Mouse (Mus musculus): Measurements from ENCODE around the gene Mvd. TPM values are rescaled to one million over a fixed set of nuclear protein-coding genes. Genes with fewer than 3 reads are reported as not detected.

Mvd gene
- total and polyA plus RNA-seq, 2 experiments from 2014 or later, result 5.3 to 11.4 TPM

GRCm38 (mm10) chr8:122415554-122415953 is 27.7 kb downstream of the Mvd start:
- Histone ChIP-seq H3K9me3 (replicated peaks; ENCODE audit: control insufficient read depth, low read length) (no peaks in the 10 kb centered on the region), H3K27me3 (ENCODE audit: control insufficient read depth, insufficient read depth, low read length) (no peaks in the 10 kb centered on the region), H3K4me2 (ENCODE audit: low read depth, low read length) (no peak overlapping the region), H3K9ac (replicated peaks; ENCODE audit: low read depth, low read length) (no peak overlapping the region), H3K27ac (ENCODE audit: low read depth) (no peak overlapping the region), H3K4me1 (ENCODE audit: control insufficient read depth, insufficient read depth) (no peaks in the 10 kb centered on the region), H3K36me3 (replicated peaks; ENCODE audit: control insufficient read depth, insufficient read depth, low read length) (peaks cover 76% of the 10 kb centered on the region), H3K4me3 (ENCODE audit: low read depth, low read length) (no peak overlapping the region)
- WGBS, result 82% methylated on average over 6 of the region's 6 CpGs
- no peak for ATAC-seq (ENCODE audit: insufficient read depth, low read depth)
- no peak for DNase-seq (ENCODE audit: low spot score)
- no peak for TF ChIP-seq CTCF (IDR thresholded peaks at IDR 0.05; ENCODE audit: low read depth)

DNA sequence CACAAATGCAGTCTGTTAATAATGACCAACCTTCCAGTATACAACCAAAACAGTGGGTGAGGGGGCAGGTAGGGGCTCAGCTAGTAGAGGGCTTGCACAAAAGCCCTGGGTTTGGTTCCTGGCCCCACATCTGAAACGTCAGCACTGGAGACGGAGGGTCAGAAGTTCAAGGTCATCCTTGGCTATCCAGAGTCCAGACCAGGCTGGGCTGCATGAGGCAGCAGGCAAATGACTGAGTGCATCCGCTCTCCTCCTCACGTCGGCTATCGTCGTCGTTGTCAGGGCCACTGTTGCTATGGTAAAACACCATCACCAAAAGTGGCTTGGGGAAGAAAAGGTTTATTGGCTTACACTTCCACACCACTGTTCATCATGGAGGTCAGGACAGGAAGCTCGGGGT is 28.9 kb downstream of the Mvd start:
- no peaks in the 10 kb centered on the region for H3K4me1 ChIP-seq (ENCODE audit: control insufficient read depth, insufficient read depth)
- ATAC-seq (ENCODE audit: insufficient read depth, low read depth) (no peak), DNase-seq (ENCODE audit: low spot score) (no peak)
- H3K9me3 ChIP-seq (replicated peaks; ENCODE audit: control insufficient read depth, low read length), result no peaks in the 10 kb centered on the region
- H3K27me3 ChIP-seq (ENCODE audit: control insufficient read depth, insufficient read depth, low read length), result no peaks in the 10 kb centered on the region
- H3K27ac ChIP-seq (ENCODE audit: low read depth), result no peak overlapping the region
- no peak overlapping the region for H3K4me3 ChIP-seq (ENCODE audit: low read depth, low read length)
- H3K36me3 ChIP-seq (replicated peaks; ENCODE audit: control insufficient read depth, insufficient read depth, low read length), result peaks cover 88% of the 10 kb centered on the region
- TF ChIP-seq CTCF (IDR thresholded peaks at IDR 0.05; ENCODE audit: low read depth) (no peak), EP300 (IDR thresholded peaks at IDR 0.05; ENCODE audit: low read depth) (no peak)
- no peak overlapping the region for H3K9ac ChIP-seq (replicated peaks; ENCODE audit: low read depth, low read length)
- no peak overlapping the region for H3K4me2 ChIP-seq (ENCODE audit: low read depth, low read length)
- WGBS, result 77% methylated on average over 9 of the region's 9 CpGs

GRCm38 (mm10) chr8:122407678-122408077 is 35.5 kb downstream of the Mvd start:
- WGBS, result 86% methylated on average over 7 of the region's 7 CpGs
- ATAC-seq (ENCODE audit: insufficient read depth, low read depth) (no peak), DNase-seq (ENCODE audit: low spot score) (no peak)
- no peak overlapping the region for H3K9ac ChIP-seq (replicated peaks; ENCODE audit: low read depth, low read length)
- H3K4me3 ChIP-seq (ENCODE audit: low read depth, low read length), result no peak overlapping the region
- no peaks in the 10 kb centered on the region for H3K27me3 ChIP-seq (ENCODE audit: control insufficient read depth, insufficient read depth, low read length)
- H3K4me2 ChIP-seq (ENCODE audit: low read depth, low read length), result no peak overlapping the region
- no peak overlapping the region for H3K27ac ChIP-seq (ENCODE audit: low read depth)
- TF ChIP-seq EP300 (IDR thresholded peaks at IDR 0.05; ENCODE audit: low read depth) (no peak), CTCF (IDR thresholded peaks at IDR 0.05; ENCODE audit: low read depth) (no peak)
- H3K4me1 ChIP-seq (ENCODE audit: control insufficient read depth, insufficient read depth), result no peaks in the 10 kb centered on the region
- H3K36me3 ChIP-seq (replicated peaks; ENCODE audit: control insufficient read depth, insufficient read depth, low read length), result peaks cover 97% of the 10 kb centered on the region
- no peaks in the 10 kb centered on the region for H3K9me3 ChIP-seq (replicated peaks; ENCODE audit: control insufficient read depth, low read length)

GRCm38 (mm10) chr8:122405146-122405805 is 37.9 kb downstream of the Mvd start:
- H3K36me3 ChIP-seq (replicated peaks; ENCODE audit: control insufficient read depth, insufficient read depth, low read length), result peaks cover 97% of the 10 kb centered on the region
- WGBS, result 52% methylated on average over 9 of the region's 9 CpGs
- no peak for TF ChIP-seq CTCF (IDR thresholded peaks at IDR 0.05; ENCODE audit: low read depth)
- TF ChIP-seq EP300 (IDR thresholded peaks at IDR 0.05; ENCODE audit: low read depth), result no peak
- no peaks in the 10 kb centered on the region for H3K9me3 ChIP-seq (replicated peaks; ENCODE audit: control insufficient read depth, low read length)
- H3K4me1 ChIP-seq (ENCODE audit: control insufficient read depth, insufficient read depth), result no peaks in the 10 kb centered on the region
- H3K4me2 ChIP-seq (ENCODE audit: low read depth, low read length), result no peak overlapping the region
- H3K27me3 ChIP-seq (ENCODE audit: control insufficient read depth, insufficient read depth, low read length), result no peaks in the 10 kb centered on the region
- DNase-seq (ENCODE audit: low spot score), result no peak
- H3K4me3 ChIP-seq (ENCODE audit: low read depth, low read length), result no peak overlapping the region
- no peak overlapping the region for H3K27ac ChIP-seq (ENCODE audit: low read depth)
- no peak overlapping the region for H3K9ac ChIP-seq (replicated peaks; ENCODE audit: low read depth, low read length)
- ATAC-seq (ENCODE audit: insufficient read depth, low read depth), result no peak

DNA sequence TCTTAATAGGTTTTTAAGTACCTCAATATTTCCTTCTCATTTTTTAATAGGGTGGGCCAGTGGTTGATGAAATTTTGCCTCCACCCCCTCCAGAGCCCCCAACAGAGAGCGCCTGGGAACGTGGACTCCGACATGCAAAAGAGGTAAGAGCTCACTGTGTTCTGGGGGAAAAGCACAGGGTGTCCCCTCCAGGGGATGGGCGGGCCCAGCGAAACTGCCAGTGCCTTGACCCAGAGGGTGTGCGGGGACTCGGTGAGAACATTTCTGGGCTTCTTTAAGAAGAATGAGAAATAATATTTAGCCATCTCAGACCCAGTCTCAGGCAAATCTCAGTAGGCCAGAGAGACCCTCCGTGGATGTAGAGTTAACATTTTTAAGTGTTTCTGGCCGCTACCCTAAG is 45.0 kb downstream of the Mvd start:
- Histone ChIP-seq H3K27me3 (ENCODE audit: control insufficient read depth, insufficient read depth, low read length) (no peaks in the 10 kb centered on the region), H3K36me3 (replicated peaks; ENCODE audit: control insufficient read depth, insufficient read depth, low read length) (peaks cover 85% of the 10 kb centered on the region), H3K9ac (replicated peaks; ENCODE audit: low read depth, low read length) (no peak overlapping the region), H3K9me3 (replicated peaks; ENCODE audit: control insufficient read depth, low read length) (no peaks in the 10 kb centered on the region), H3K4me2 (ENCODE audit: low read depth, low read length) (no peak overlapping the region), H3K4me1 (ENCODE audit: control insufficient read depth, insufficient read depth) (no peaks in the 10 kb centered on the region), H3K27ac (ENCODE audit: low read depth) (no peak overlapping the region), H3K4me3 (ENCODE audit: low read depth, low read length) (no peak overlapping the region)
- DNase-seq (ENCODE audit: low spot score) (no peak), ATAC-seq (ENCODE audit: insufficient read depth, low read depth) (no peak)
- no peak for TF ChIP-seq EP300 (IDR thresholded peaks at IDR 0.05; ENCODE audit: low read depth)
- no peak for TF ChIP-seq CTCF (IDR thresholded peaks at IDR 0.05; ENCODE audit: low read depth)
- 92% methylated on average over 9 of the region's 9 CpGs for WGBS

DNA sequence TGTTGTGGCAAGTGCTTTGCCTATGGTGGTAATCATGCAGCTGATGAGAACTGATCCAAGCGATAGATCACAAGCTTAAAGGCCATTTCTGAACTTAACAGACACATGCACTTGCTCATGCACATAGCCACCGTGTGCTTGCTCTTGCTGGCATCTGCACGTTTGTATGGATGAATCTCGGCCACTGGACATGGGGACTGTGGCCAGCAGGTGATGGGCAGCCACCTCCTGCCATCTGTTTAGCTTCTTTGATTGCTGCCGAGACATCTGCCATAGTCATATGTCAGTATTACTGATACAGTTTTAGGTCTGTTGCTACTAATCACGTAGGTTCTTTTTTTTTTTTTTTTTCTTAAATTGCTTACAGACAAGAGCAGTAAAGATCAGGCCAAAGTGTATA is 47.9 kb downstream of the Mvd start:
- Histone ChIP-seq H3K4me2 (ENCODE audit: low read depth, low read length) (no peak overlapping the region), H3K9me3 (replicated peaks; ENCODE audit: control insufficient read depth, low read length) (no peaks in the 10 kb centered on the region), H3K27me3 (ENCODE audit: control insufficient read depth, insufficient read depth, low read length) (no peaks in the 10 kb centered on the region), H3K9ac (replicated peaks; ENCODE audit: low read depth, low read length) (no peak overlapping the region), H3K4me3 (ENCODE audit: low read depth, low read length) (no peak overlapping the region), H3K4me1 (ENCODE audit: control insufficient read depth, insufficient read depth) (no peaks in the 10 kb centered on the region), H3K36me3 (replicated peaks; ENCODE audit: control insufficient read depth, insufficient read depth, low read length) (peaks cover 74% of the 10 kb centered on the region), H3K27ac (ENCODE audit: low read depth) (no peak overlapping the region)
- DNase-seq (ENCODE audit: low spot score) (no peak), ATAC-seq (ENCODE audit: insufficient read depth, low read depth) (no peak)
- 89% methylated on average over 6 of the region's 6 CpGs for WGBS
- TF ChIP-seq EP300 (IDR thresholded peaks at IDR 0.05; ENCODE audit: low read depth) (no peak), CTCF (IDR thresholded peaks at IDR 0.05; ENCODE audit: low read depth) (no peak)

Data from heart, postnatal 0 days (tissue).